ENCODE assay signal across 9 mouse cellular contexts in the genomic region with DNA sequence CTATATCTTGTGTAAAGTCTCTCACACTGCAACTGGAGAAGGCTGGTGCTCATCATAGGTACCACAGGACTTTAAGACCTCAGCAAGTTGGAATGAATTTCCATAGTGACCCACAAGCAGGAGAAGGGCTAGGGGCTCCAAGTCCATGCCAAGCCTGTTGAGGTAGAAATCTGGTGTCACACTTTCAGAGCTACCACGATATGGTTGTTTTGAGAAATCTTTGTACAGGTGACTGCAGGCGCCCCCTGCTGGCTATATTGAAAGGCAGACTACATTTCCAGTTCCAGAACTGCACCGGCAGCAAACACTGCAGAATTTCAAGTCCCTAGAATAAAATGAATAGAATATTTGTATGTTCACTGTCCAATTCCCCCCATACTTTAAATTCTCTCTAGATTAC. TPM values are rescaled to one million over a fixed set of nuclear protein-coding genes. Genes with fewer than 3 reads are reported as not detected.
DNase-seq lines count a peak whose midpoint lies in the region; ATAC-seq and TF ChIP-seq lines count a peak whose summit lies in the region.
"Had no signal": no experiment of that assay in that cellular context is flagged by ENCODE, and none has a peak within 500 bp of the region (broad histone marks: within the 10 kb centered on the region; RNA-seq: fewer than 3 reads in every experiment).

No protein-coding gene starts in this region.

- no peak overlapping the region for H3K27ac ChIP-seq in midbrain, postnatal 0 days (ENCODE audit: low read depth, low read length)
- H3K27ac ChIP-seq in midbrain, embryonic 16.5 days (ENCODE audit: low read length) = no peak overlapping the region
- no peak overlapping the region for H3K27ac ChIP-seq in liver, embryonic 11.5 days (ENCODE audit: low read depth, low read length)
- H3K27ac ChIP-seq: heart, embryonic 15.5 days had no signal

- no peaks in the 10 kb centered on the region for H3K4me1 ChIP-seq in midbrain, postnatal 0 days (ENCODE audit: insufficient read depth, low read length)
- peaks cover 7% of the 10 kb centered on the region for H3K4me1 ChIP-seq in midbrain, embryonic 16.5 days (ENCODE audit: control insufficient read depth, insufficient read depth, low read length)
- H3K4me1 ChIP-seq in liver, embryonic 11.5 days (replicated peaks; ENCODE audit: control insufficient read depth, insufficient read depth, low read length) = peaks cover 16% of the 10 kb centered on the region

- no peaks in the 10 kb centered on the region for H3K36me3 ChIP-seq in midbrain, postnatal 0 days (ENCODE audit: insufficient read depth, low read length)
- H3K36me3 ChIP-seq in midbrain, embryonic 16.5 days (ENCODE audit: control insufficient read depth, insufficient read depth, low read length) = no peaks in the 10 kb centered on the region
- H3K36me3 ChIP-seq in liver, embryonic 11.5 days (ENCODE audit: control insufficient read depth, insufficient read depth, low read length) = no peaks in the 10 kb centered on the region

- H3K9me3 ChIP-seq in midbrain, postnatal 0 days (ENCODE audit: low read length) = no peaks in the 10 kb centered on the region
- no peaks in the 10 kb centered on the region for H3K9me3 ChIP-seq in midbrain, embryonic 16.5 days (replicated peaks; ENCODE audit: control insufficient read depth, low read length, poor library complexity, severe bottlenecking)
- H3K9me3 ChIP-seq in liver, embryonic 11.5 days (ENCODE audit: control insufficient read depth, low read length) = no peaks in the 10 kb centered on the region
- H3K9me3 ChIP-seq: heart, embryonic 15.5 days had no signal

- H3K27me3 ChIP-seq in midbrain, postnatal 0 days (ENCODE audit: insufficient read depth, low read length) = no peaks in the 10 kb centered on the region
- H3K27me3 ChIP-seq in midbrain, embryonic 16.5 days (ENCODE audit: control insufficient read depth, insufficient read depth, low read depth, low read length) = no peaks in the 10 kb centered on the region
- H3K27me3 ChIP-seq in liver, embryonic 11.5 days (replicated peaks; ENCODE audit: control insufficient read depth, insufficient read depth, low read length) = no peaks in the 10 kb centered on the region
- H3K27me3 ChIP-seq: heart, embryonic 15.5 days had no signal

- 3% methylated on average over 3 of the region's 3 CpGs for WGBS in midbrain, postnatal 0 days
- WGBS in midbrain, embryonic 16.5 days = 14% methylated on average over 3 of the region's 3 CpGs
- WGBS in liver, embryonic 11.5 days = 10% methylated on average over 3 of the region's 3 CpGs

- peak; percentile 79 for DNase-seq in midbrain, postnatal 0 days (ENCODE audit: low spot score)
- DNase-seq in WW6 (ENCODE audit: low read depth, low spot score) = peak; percentile 39
- peak; percentile 84 to 87 for DNase-seq in cerebellum, postnatal 10 days
- peak; percentile 49 to 76 for DNase-seq in kidney, adult 8-10 months
- DNase-seq in liver, embryonic 11.5 days (ENCODE audit: low spot score) = peak; percentile 65
- DNase-seq in right cerebral cortex, postnatal 4 days = peak; percentile 81

- no peak for ATAC-seq in midbrain, postnatal 0 days (ENCODE audit: low FRiP score)
- no peak for ATAC-seq in midbrain, embryonic 16.5 days
- no peak for ATAC-seq in liver, embryonic 11.5 days (replicated peaks; ENCODE audit: low FRiP score)
- ATAC-seq in granulocyte monocyte progenitor cell, adult 5-6 weeks (replicated peaks; ENCODE audit: poor library complexity, severe bottlenecking) = no peak

- H3K4me3 ChIP-seq in midbrain, postnatal 0 days (ENCODE audit: low read depth, low read length) = no peak overlapping the region
- H3K4me3 ChIP-seq in midbrain, embryonic 16.5 days (ENCODE audit: low read depth, low read length) = no peak overlapping the region
- no peak overlapping the region for H3K4me3 ChIP-seq in liver, embryonic 11.5 days (ENCODE audit: low read depth, low read length)
- H3K4me3 ChIP-seq: heart, embryonic 15.5 days had no signal

- no peak overlapping the region for H3K9ac ChIP-seq in midbrain, postnatal 0 days (replicated peaks; ENCODE audit: low read length, poor library complexity, severe bottlenecking)
- no peak overlapping the region for H3K9ac ChIP-seq in midbrain, embryonic 16.5 days (ENCODE audit: low read depth, low read length)
- no peak overlapping the region for H3K9ac ChIP-seq in liver, embryonic 11.5 days (ENCODE audit: low read depth, low read length)
- H3K9ac ChIP-seq: heart, embryonic 15.5 days had no signal

- peak; percentile 82 for TF ChIP-seq CTCF in midbrain, postnatal 0 days (IDR thresholded peaks at IDR 0.05)

- H3K4me2 ChIP-seq in midbrain, postnatal 0 days (ENCODE audit: low read depth, low read length, poor library complexity, severe bottlenecking) = no peak overlapping the region
- no peak overlapping the region for H3K4me2 ChIP-seq in midbrain, embryonic 16.5 days (ENCODE audit: low read length)
- no peak overlapping the region for H3K4me2 ChIP-seq in liver, embryonic 11.5 days
- H3K4me2 ChIP-seq: heart, embryonic 15.5 days had no signal

RNA-seq across cellular contexts. Expression of a gene that starts 3.4 kb away (rescaled TPM):
- total RNA-seq in midbrain, postnatal 0 days (2014; rRNA removed) = 7.8 and 9.0 TPM in 2 replicates
- 5.1 and 5.3 TPM in 2 replicates for polyA plus RNA-seq in midbrain, postnatal 0 days (2015; fragmentation: Nextera tagmentation; extraction: Ambion mirVana)
- 5.0 and 5.4 TPM in 2 replicates for polyA plus RNA-seq in midbrain, embryonic 16.5 days (2015; fragmentation: Nextera tagmentation; extraction: Ambion mirVana)
- polyA plus RNA-seq in liver, embryonic 11.5 days (2014; fragmentation: Nextera tagmentation; extraction: Ambion mirVana) = 14.6 and 17.0 TPM in 2 replicates
- 12.5 and 13.4 TPM in 2 replicates for total RNA-seq in granulocyte monocyte progenitor cell, adult 5-6 weeks (2014; fragmentation: Nextera tagmentation)
- total RNA-seq in granulocyte monocyte progenitor cell, adult 5-6 weeks (2017) = 9.8 and 12.1 TPM in 2 replicates
